Mouse (Mus musculus): ENCODE data around the gene Krt42. TPM values are rescaled to one million over a fixed set of nuclear protein-coding genes. Genes with fewer than 3 reads are reported as not detected.
"Not testable (repeated sequence)": the region's sequence is repeated elsewhere in the genome, so short reads cannot be mapped to it uniquely, and the experiment has no call there.

Gene Krt42
- polyA plus RNA-seq, 1 experiment from 2014 or later, result not detected

DNA sequence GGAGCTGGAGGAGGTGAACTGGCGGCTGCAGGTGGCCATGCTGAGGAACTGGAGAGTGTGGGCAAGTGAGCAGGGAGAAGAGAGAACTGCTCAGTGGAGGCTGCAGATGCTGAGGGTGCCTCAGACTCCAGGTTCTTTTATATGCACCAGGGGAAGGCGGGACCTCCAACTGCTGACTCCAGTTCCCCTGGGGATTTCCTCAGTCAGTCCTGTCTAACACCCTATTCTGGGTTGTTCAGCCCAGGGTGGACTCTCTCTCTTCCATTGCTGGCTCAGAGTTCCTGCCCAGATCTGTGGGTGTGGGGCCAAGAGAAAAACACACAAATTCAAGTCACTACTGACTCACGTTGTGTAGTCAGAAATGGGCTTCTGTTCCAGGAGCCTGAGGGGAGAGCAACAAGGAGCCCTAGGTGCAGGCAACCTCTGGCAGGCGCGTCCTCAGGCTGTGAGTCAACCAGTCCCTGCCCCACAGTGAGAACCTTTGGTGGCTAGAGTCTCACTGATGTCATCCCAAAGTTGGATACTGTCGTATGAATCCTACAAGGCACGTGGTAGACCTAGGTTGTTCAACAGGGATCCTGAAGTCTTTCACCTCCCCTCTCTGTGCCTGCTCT is 20.7 kb downstream of the Krt42 start, which contains the start of gene Krt16:
TSS of gene Krt16 (minus strand) at position 51 of the 614 bp plus-strand sequence.
- H3K4me2 ChIP-seq, result no peak within 1 kb of the TSS
- H3K4me3 ChIP-seq (ENCODE audit: low read depth, low read length), result no peak within 1 kb of the TSS
- H3K27me3 ChIP-seq (replicated peaks; ENCODE audit: control insufficient read depth, insufficient read depth, low read length), result no peaks in the 10 kb centered on the region
- no peak for ATAC-seq (replicated peaks; ENCODE audit: low FRiP score)
- no peak within 1 kb of the TSS for H3K9ac ChIP-seq (ENCODE audit: low read depth, low read length)
- no peaks in the 10 kb centered on the region for H3K36me3 ChIP-seq (ENCODE audit: control insufficient read depth, insufficient read depth, low read length)
- no peaks in the 10 kb centered on the region for H3K4me1 ChIP-seq (replicated peaks; ENCODE audit: control insufficient read depth, insufficient read depth, low read length)
- no peak for DNase-seq (ENCODE audit: low spot score)
- no peak within 1 kb of the TSS for H3K27ac ChIP-seq (ENCODE audit: low read depth, low read length)
- no peaks in the 10 kb centered on the region for H3K9me3 ChIP-seq (ENCODE audit: control insufficient read depth, low read length)
- 70% methylated on average over 7 of the region's 7 CpGs for WGBS

DNA sequence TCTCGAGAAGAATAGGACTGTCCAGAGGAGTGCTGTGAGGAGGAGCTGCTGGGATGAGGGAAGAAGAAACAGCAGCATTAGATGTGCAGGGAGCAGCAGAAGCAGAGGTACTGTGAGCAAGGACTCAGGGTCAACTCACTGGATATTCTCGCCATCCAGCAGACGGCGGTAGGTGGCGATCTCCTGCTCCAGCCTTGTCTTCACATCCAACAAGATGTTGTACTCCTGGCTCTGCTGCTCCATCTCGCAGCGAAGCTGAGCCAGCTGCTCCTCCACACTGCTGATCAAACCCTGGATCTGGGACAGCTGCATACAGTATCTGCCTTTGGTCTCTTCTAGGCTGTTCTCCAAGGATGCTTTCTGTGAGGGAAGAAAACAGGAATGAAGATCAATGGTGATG is 23.2 kb downstream of the Krt42 start:
- DNase-seq (ENCODE audit: low spot score); H3K4me1 ChIP-seq (replicated peaks; ENCODE audit: control insufficient read depth, insufficient read depth, low read length): not testable (repeated sequence)
- 57% methylated on average over 7 of the region's 7 CpGs for WGBS

DNA sequence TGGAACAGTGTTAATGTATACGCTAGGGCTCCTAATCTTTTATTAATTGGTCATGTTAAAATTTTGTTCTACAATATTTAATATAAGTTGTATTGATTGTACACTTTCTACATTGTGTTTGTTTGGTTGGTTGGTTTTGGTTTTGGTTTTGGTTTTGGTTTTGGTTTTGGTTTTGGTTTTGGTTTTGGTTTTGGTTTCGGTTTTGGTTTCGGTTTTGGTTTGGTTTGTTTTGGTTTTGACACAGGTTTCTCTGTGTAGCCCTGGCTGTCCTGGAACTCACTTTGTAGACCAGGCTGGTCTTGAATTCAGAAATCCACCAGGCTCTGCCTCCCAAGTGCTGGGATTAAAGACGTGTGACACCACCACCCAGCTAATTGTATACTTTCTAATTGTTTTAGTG is 29.4 kb downstream of the Krt42 start:
- not testable (repeated sequence) for H3K36me3 ChIP-seq (ENCODE audit: control insufficient read depth, insufficient read depth, low read length); H3K4me1 ChIP-seq (replicated peaks; ENCODE audit: control insufficient read depth, insufficient read depth, low read length); H3K9me3 ChIP-seq (ENCODE audit: control insufficient read depth, low read length); DNase-seq (ENCODE audit: low spot score); H3K4me3 ChIP-seq (ENCODE audit: low read depth, low read length); H3K4me2 ChIP-seq; ATAC-seq (replicated peaks; ENCODE audit: low FRiP score); H3K27me3 ChIP-seq (replicated peaks; ENCODE audit: control insufficient read depth, insufficient read depth, low read length); H3K9ac ChIP-seq (ENCODE audit: low read depth, low read length); H3K27ac ChIP-seq (ENCODE audit: low read depth, low read length)
- WGBS, result 88% methylated on average over 4 of the region's 4 CpGs

More for the DNA sequence above, 23.2 kb downstream of the Krt42 start:
- H3K36me3 ChIP-seq (ENCODE audit: control insufficient read depth, insufficient read depth, low read length); H3K27me3 ChIP-seq (replicated peaks; ENCODE audit: control insufficient read depth, insufficient read depth, low read length); H3K9me3 ChIP-seq (ENCODE audit: control insufficient read depth, low read length); H3K4me3 ChIP-seq (ENCODE audit: low read depth, low read length); H3K4me2 ChIP-seq; H3K9ac ChIP-seq (ENCODE audit: low read depth, low read length); ATAC-seq (replicated peaks; ENCODE audit: low FRiP score); H3K27ac ChIP-seq (ENCODE audit: low read depth, low read length): not testable (repeated sequence)

DNA sequence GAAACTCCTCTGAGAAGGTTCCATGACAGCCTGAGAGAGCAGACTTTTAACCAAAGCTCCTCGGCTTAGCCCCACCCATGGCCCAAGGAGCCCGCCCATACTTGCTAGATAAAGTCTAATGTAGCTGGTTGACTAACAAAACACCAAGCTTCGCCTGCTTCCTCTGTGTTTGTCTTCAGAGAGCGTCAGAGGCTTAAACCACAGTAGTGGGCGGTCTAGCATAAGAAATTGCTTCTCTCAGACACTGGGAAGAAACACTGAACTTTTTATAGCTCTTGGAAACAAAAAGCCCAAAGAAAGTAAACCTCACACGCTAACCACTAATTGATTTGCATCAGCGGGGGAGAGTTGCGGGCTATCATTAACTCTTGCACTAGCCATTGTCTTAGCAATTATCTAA is 47.9 kb downstream of the Krt42 start:
- Histone ChIP-seq H3K27ac (ENCODE audit: low read depth, low read length) (no peak overlapping the region), H3K4me3 (ENCODE audit: low read depth, low read length) (no peak overlapping the region), H3K9me3 (ENCODE audit: control insufficient read depth, low read length) (peaks cover 4% of the 10 kb centered on the region; the same call in 1 of the 2 replicates), H3K4me2 (no peak overlapping the region), H3K9ac (ENCODE audit: low read depth, low read length) (no peak overlapping the region), H3K36me3 (ENCODE audit: control insufficient read depth, insufficient read depth, low read length) (no peaks in the 10 kb centered on the region), H3K27me3 (replicated peaks; ENCODE audit: control insufficient read depth, insufficient read depth, low read length) (no peaks in the 10 kb centered on the region), H3K4me1 (replicated peaks; ENCODE audit: control insufficient read depth, insufficient read depth, low read length) (no peaks in the 10 kb centered on the region)
- 62% methylated on average over 8 of the region's 8 CpGs for WGBS
- DNase-seq (ENCODE audit: low spot score) (no peak), ATAC-seq (replicated peaks; ENCODE audit: low FRiP score) (no peak)

DNA sequence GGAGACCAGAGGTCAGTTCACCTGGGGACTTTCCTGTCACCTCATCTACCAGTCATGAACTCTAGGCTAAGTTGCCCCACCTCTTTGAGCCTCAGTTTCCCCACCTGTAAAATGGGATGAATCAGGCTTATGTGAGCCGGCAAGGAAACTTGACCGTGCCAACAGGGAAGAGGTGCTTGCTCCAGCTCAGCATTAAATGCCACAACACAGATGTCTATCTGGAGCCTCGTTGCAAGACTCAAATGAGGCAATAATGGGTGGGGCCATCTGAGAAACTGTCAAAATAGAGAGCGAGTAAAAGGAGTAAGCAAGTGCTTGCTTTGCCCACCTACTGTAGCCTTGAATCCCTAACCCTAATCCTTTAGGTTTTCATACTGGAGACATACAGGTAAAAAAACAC is 50.4 kb downstream of the Krt42 start:
- no peak overlapping the region for H3K4me2 ChIP-seq
- no peaks in the 10 kb centered on the region for H3K4me1 ChIP-seq (replicated peaks; ENCODE audit: control insufficient read depth, insufficient read depth, low read length)
- DNase-seq (ENCODE audit: low spot score) (no peak), ATAC-seq (replicated peaks; ENCODE audit: low FRiP score) (no peak)
- H3K27ac ChIP-seq (ENCODE audit: low read depth, low read length), result no peak overlapping the region
- no peaks in the 10 kb centered on the region for H3K9me3 ChIP-seq (ENCODE audit: control insufficient read depth, low read length)
- WGBS, result 70% methylated on average over 4 of the region's 4 CpGs
- no peak overlapping the region for H3K9ac ChIP-seq (ENCODE audit: low read depth, low read length)
- no peak overlapping the region for H3K4me3 ChIP-seq (ENCODE audit: low read depth, low read length)
- no peaks in the 10 kb centered on the region for H3K27me3 ChIP-seq (replicated peaks; ENCODE audit: control insufficient read depth, insufficient read depth, low read length)
- H3K36me3 ChIP-seq (ENCODE audit: control insufficient read depth, insufficient read depth, low read length), result no peaks in the 10 kb centered on the region

Other genes with a start within 250 kb of the Krt42 start
- not detected in 2 replicates for gene Krt33b, start 240.0 kb downstream of the Krt42 start, polyA plus RNA-seq (2014; fragmentation: Nextera tagmentation; extraction: Ambion mirVana)
- gene Krt34, start 228.3 kb downstream of the Krt42 start, polyA plus RNA-seq (2014; fragmentation: Nextera tagmentation; extraction: Ambion mirVana), result not detected in 2 replicates
- not detected in 2 replicates for gene Krt31, start 219.3 kb downstream of the Krt42 start, polyA plus RNA-seq (2014; fragmentation: Nextera tagmentation; extraction: Ambion mirVana)
- not detected in 2 replicates for gene Krt32, start 181.6 kb downstream of the Krt42 start, polyA plus RNA-seq (2014; fragmentation: Nextera tagmentation; extraction: Ambion mirVana)
- gene Krt35, start 173.6 kb downstream of the Krt42 start, polyA plus RNA-seq (2014; fragmentation: Nextera tagmentation; extraction: Ambion mirVana), result not detected in 2 replicates
- gene Krt36, start 164.2 kb downstream of the Krt42 start, polyA plus RNA-seq (2014; fragmentation: Nextera tagmentation; extraction: Ambion mirVana), result not detected in 2 replicates
- gene Krt13, start 148.3 kb downstream of the Krt42 start, polyA plus RNA-seq (2014; fragmentation: Nextera tagmentation; extraction: Ambion mirVana), result 0.14 TPM in 1 of 2 replicates, not detected in the other
- gene Krt15, start 133.9 kb downstream of the Krt42 start, polyA plus RNA-seq (2014; fragmentation: Nextera tagmentation; extraction: Ambion mirVana), result 0.25 TPM in 1 of 2 replicates, not detected in the other
- 9.6 and 12.4 TPM in 2 replicates for gene Krt19, start 121.2 kb downstream of the Krt42 start, polyA plus RNA-seq (2014; fragmentation: Nextera tagmentation; extraction: Ambion mirVana)
- gene Krt9, start 76.6 kb downstream of the Krt42 start, polyA plus RNA-seq (2014; fragmentation: Nextera tagmentation; extraction: Ambion mirVana), result not detected in 2 replicates
- 2.1 and 2.3 TPM in 2 replicates for gene Krt14, start 62.3 kb downstream of the Krt42 start, polyA plus RNA-seq (2014; fragmentation: Nextera tagmentation; extraction: Ambion mirVana)
- not detected in 2 replicates for gene Krt16, start 21.0 kb downstream of the Krt42 start, polyA plus RNA-seq (2014; fragmentation: Nextera tagmentation; extraction: Ambion mirVana)
- 0.32 and 0.42 TPM in 2 replicates for gene Krt17, start 8.8 kb downstream of the Krt42 start, polyA plus RNA-seq (2014; fragmentation: Nextera tagmentation; extraction: Ambion mirVana)
- gene Eif1, start 50.0 kb upstream of the Krt42 start, polyA plus RNA-seq (2014; fragmentation: Nextera tagmentation; extraction: Ambion mirVana), result 2,121 and 2,222 TPM in 2 replicates
- gene Gast, start 64.5 kb upstream of the Krt42 start, polyA plus RNA-seq (2014; fragmentation: Nextera tagmentation; extraction: Ambion mirVana), result not detected in 2 replicates
- 0.82 and 1.5 TPM in 2 replicates for gene Hap1, start 86.3 kb upstream of the Krt42 start, polyA plus RNA-seq (2014; fragmentation: Nextera tagmentation; extraction: Ambion mirVana)
- 38.8 and 41.6 TPM in 2 replicates for gene Jup, start 127.9 kb upstream of the Krt42 start, polyA plus RNA-seq (2014; fragmentation: Nextera tagmentation; extraction: Ambion mirVana)
- gene P3h4, start 145.0 kb upstream of the Krt42 start, polyA plus RNA-seq (2014; fragmentation: Nextera tagmentation; extraction: Ambion mirVana), result 24.5 and 25.8 TPM in 2 replicates
- gene Fkbp10, start 145.8 kb upstream of the Krt42 start, polyA plus RNA-seq (2014; fragmentation: Nextera tagmentation; extraction: Ambion mirVana), result 39.9 and 43.2 TPM in 2 replicates
- 70.4 and 74.0 TPM in 2 replicates for gene Nt5c3b, start 171.9 kb upstream of the Krt42 start, polyA plus RNA-seq (2014; fragmentation: Nextera tagmentation; extraction: Ambion mirVana)
- gene Klhl10, start 172.0 kb upstream of the Krt42 start, polyA plus RNA-seq (2014; fragmentation: Nextera tagmentation; extraction: Ambion mirVana), result 0.31 and 0.36 TPM in 2 replicates
- 6.3 and 6.7 TPM in 2 replicates for gene Klhl11, start 202.9 kb upstream of the Krt42 start, polyA plus RNA-seq (2014; fragmentation: Nextera tagmentation; extraction: Ambion mirVana)

Data from liver, embryonic 11.5 days (tissue).